Mouse (Mus musculus): ENCODE data around the gene Bcor. TPM values are rescaled to one million over a fixed set of nuclear protein-coding genes. Genes with fewer than 3 reads are reported as not detected.

The Bcor gene
- polyA plus RNA-seq, 1 experiment from 2014 or later: 7.9 TPM

DNA sequence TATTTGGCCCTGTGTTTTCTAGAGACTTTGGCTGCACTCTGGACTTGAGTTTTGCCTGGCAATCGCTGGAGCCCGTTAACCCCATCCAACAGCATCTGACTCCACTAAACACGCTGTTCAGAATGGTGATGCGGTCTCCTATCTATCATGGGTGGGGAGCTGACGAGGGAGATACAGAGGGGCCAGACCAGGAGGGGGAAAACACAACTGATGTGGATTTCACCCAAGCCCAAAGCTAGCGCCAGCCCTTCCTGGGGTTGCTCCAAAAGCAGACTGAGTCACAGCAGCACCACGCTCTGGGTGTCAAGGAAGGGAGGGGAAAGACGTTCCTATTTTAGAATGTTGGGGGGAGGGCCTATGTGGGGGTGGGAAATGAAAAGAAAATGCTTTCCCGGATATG is 94.4 kb downstream of the Bcor start:
- Histone ChIP-seq H3K4me3 (no peak overlapping the region), H3K27me3 (replicated peaks) (peaks cover 71% of the 10 kb centered on the region), H3K27ac (no peak overlapping the region), H3K9ac (no peak overlapping the region), H3K36me3 (peaks cover 3% of the 10 kb centered on the region; the same call in 1 of the 2 replicates), H3K4me2 (0 out of 2 replicates have a peak overlapping the region, but pooled peaks have one; percentile 12), H3K9me3 (replicated peaks) (no peaks in the 10 kb centered on the region), H3K4me1 (peaks cover 79% of the 10 kb centered on the region)
- 23% methylated on average over 9 of the region's 9 CpGs for WGBS (ENCODE audit: insufficient replicate concordance)
- ATAC-seq: no peak

DNA sequence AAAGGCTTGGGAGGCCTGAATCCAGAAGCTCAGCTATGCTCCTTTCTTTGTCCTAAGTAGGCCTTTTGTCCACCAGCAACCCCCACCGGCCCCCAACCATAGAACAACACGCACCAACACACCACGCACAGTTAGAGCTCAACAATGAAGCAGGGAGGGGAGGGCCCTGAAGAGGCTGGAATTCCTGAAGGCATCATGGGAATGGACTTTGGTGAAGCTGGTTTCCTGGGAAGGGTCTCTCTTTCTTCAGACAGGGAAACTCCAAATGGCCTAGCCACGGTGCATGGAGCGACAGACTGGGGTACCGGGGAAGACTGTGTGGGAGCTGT is 97.3 kb downstream of the Bcor start:
- peaks cover 55% of the 10 kb centered on the region for H3K4me1 ChIP-seq
- peaks cover 45% of the 10 kb centered on the region for H3K27me3 ChIP-seq (replicated peaks)
- 64% methylated on average over 6 of the region's 6 CpGs for WGBS (ENCODE audit: insufficient replicate concordance)

DNA sequence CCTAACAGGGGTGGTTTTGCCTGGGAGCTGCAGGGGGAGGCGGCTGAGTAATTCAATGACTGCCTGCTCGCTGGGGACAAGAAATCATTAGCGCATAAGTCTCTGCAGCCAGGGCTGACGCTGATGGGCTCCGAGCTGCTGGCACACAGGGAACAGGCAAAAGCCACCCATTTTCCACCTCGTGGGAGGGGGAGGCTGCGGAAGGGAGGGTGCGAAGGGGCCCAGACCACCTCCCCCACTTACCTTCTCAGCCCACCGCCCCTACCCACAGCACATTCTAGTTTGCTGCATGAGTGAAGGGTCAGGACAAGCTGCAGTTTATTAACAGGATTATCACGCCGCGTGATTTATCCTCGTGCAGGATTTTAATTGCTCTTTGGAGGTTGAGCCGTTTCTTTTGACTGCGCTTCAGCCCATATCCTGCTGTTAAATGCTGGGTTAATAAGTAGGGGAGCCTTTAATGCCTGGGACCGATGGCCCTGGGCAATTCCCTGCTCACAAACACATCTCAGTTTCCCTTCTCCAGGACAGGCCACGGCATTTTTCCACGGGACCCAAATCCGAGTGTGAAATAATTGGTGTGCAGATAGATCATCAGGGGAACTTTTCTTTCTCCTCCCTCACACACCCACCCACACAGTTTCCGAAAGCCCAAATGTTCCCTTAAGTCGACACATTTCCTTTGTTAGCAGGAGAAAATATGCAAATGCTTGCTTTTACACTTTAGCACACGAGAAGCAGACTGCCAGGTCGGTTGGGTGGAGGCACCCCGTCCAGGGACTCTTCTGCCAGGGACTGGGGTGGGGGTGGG is 97.8 kb downstream of the Bcor start:
- WGBS (ENCODE audit: insufficient replicate concordance): 51% methylated on average over 21 of the region's 24 CpGs
- Histone ChIP-seq H3K36me3 (peaks cover 28% of the 10 kb centered on the region), H3K4me2 (no peak overlapping the region), H3K27ac (no peak overlapping the region), H3K4me3 (no peak overlapping the region), H3K27me3 (replicated peaks) (peaks cover 39% of the 10 kb centered on the region), H3K9ac (no peak overlapping the region), H3K4me1 (peaks cover 49% of the 10 kb centered on the region), H3K9me3 (replicated peaks) (no peaks in the 10 kb centered on the region)
- no peak for ATAC-seq

More for the DNA sequence above, 97.3 kb downstream of the Bcor start:
- H3K4me2 ChIP-seq: no peak overlapping the region
- no peak overlapping the region for H3K9ac ChIP-seq
- peaks cover 22% of the 10 kb centered on the region for H3K36me3 ChIP-seq
- no peak for ATAC-seq
- H3K27ac ChIP-seq: no peak overlapping the region
- H3K4me3 ChIP-seq: no peak overlapping the region
- no peaks in the 10 kb centered on the region for H3K9me3 ChIP-seq (replicated peaks)

DNA sequence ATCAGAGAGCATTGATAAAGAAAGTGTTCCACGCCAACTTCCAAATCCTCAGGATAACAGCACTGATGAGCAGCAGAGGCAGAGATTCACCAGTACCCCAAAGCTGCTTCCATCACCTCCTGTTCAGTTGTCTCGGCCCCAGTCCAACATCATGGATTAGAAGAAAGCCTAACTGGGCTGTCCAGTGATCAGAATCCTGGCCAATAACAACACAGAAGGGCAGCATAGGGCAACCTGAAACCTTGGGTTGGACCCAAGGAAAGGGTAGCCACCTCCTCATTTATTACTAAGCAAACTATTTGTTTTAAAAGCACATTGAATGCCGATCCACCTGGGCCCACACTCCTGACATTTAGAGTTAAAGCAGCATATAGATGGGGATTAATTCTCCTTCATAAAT is 99.3 kb downstream of the Bcor start:
- Histone ChIP-seq H3K36me3 (peaks cover 41% of the 10 kb centered on the region), H3K4me1 (peaks cover 34% of the 10 kb centered on the region), H3K4me2 (no peak overlapping the region), H3K9ac (no peak overlapping the region), H3K27me3 (replicated peaks) (peaks cover 25% of the 10 kb centered on the region), H3K9me3 (replicated peaks) (no peaks in the 10 kb centered on the region), H3K27ac (no peak overlapping the region), H3K4me3 (no peak overlapping the region)
- ATAC-seq: no peak
- 79% methylated on average over 3 of the region's 3 CpGs for WGBS (ENCODE audit: insufficient replicate concordance)

DNA sequence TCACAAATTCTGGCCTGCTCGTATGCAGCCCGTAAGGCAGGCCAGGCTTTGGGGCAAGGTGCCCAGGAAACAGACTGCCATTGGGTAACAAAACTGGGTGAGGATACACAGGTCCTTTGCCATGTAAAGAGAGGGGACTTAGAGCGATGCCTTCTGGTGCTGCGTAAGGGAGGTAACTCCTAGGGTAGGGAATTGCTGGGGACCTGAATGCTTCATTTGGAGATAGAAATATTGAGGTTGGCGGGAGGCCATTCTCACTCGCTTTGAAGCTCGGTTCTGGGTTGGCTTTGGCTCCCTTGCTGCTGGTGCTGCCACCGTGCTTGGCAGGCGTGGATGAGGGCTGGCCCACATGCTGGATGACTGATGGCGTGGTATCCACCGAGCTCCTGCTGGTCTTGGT is 102.9 kb downstream of the Bcor start:
- Histone ChIP-seq H3K4me1 (peaks cover 6% of the 10 kb centered on the region; the same call in 1 of the 2 replicates), H3K27ac (no peak overlapping the region), H3K36me3 (peaks cover 64% of the 10 kb centered on the region), H3K9ac (no peak overlapping the region), H3K9me3 (replicated peaks) (no peaks in the 10 kb centered on the region), H3K4me2 (no peak overlapping the region), H3K27me3 (replicated peaks) (0 out of 2 replicates have a peak, but pooled peaks cover 4% of the 10 kb centered on the region), H3K4me3 (no peak overlapping the region)
- 84% methylated on average over 11 of the region's 11 CpGs for WGBS (ENCODE audit: insufficient replicate concordance)
- no peak for ATAC-seq

DNA sequence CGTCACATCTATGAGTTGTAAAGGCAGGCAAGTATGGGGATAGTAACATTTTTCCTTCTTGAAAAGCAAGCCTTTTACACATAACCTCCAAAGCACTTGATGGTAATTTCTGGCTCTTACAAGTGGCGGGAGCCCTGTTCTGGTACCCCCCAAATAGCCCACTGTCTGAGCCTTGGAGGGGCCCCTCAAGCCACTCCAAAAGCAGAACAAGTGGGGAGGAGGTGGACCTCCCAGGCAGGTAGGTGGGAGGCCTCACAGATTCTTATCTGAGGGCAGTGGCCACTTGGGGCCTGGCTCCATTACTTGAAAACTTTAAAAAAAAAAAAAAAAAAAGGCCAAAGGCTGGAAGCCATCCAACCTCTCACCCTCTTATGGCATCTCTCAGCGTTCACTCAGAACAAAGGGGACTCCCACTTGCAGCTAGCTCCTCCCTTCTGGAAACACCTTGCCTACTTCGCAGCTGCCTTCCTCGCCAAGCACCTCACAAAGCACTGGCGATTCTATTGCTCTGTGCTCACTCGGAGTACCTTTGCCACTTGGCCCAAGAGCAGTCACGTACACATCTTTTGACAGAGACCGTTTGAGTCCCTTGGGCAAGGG is 106.7 kb downstream of the Bcor start:
- no peak overlapping the region for H3K27ac ChIP-seq
- no peak overlapping the region for H3K9ac ChIP-seq
- H3K27me3 ChIP-seq (replicated peaks): no peaks in the 10 kb centered on the region
- 75% methylated on average over 9 of the region's 9 CpGs for WGBS (ENCODE audit: insufficient replicate concordance)
- H3K4me1 ChIP-seq: no peaks in the 10 kb centered on the region
- H3K9me3 ChIP-seq (replicated peaks): no peaks in the 10 kb centered on the region
- H3K36me3 ChIP-seq: peaks cover 78% of the 10 kb centered on the region
- no peak overlapping the region for H3K4me3 ChIP-seq
- no peak overlapping the region for H3K4me2 ChIP-seq
- ATAC-seq: no peak

DNA sequence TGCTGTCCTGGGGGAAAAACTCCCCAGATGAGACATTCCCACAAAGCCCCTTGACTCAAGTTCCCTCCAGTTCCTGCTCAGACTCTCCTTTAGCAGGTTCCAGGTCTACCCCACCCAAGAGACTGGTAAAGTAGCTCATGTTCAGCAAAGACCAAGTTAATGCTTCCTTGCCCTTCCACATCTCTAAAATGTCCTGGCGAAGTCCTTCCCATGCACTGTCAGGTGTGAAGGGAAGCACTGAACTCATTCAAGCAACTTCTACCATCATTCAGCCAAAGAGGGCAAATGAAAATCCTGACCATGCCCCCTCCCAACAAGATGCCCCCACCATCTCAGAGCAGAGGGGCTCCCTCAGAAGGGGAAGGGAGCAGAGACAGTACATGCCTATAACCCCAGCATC is 107.5 kb downstream of the Bcor start:
- no peaks in the 10 kb centered on the region for H3K9me3 ChIP-seq (replicated peaks)
- no peak overlapping the region for H3K4me3 ChIP-seq
- no peak overlapping the region for H3K4me2 ChIP-seq
- ATAC-seq: no peak
- H3K27ac ChIP-seq: no peak overlapping the region
- no peaks in the 10 kb centered on the region for H3K27me3 ChIP-seq (replicated peaks)
- H3K9ac ChIP-seq: no peak overlapping the region
- peaks cover 78% of the 10 kb centered on the region for H3K36me3 ChIP-seq
- WGBS (ENCODE audit: insufficient replicate concordance): 80% methylated on average over 1 of the region's 1 CpGs
- no peaks in the 10 kb centered on the region for H3K4me1 ChIP-seq

DNA sequence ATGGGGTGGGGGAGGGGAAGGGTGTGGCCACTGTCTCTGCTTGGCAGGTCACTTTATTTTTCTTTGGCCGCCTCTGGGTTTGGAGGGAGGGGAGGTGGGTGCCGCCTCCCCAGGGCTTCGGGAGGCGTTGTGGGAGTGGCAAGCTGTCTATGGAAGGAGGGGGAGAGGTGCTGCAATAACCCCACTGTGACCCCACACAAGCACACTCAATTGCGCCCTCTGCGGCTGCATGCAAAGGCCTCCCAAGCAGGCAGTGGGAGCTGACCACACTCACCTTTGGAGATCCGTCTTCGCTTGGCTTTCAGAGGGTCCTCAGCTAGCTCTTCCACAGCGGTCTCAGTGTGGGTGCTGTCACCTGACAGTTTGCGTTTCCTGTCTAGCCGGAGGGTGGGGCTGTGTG is 111.4 kb downstream of the Bcor start:
- no peaks in the 10 kb centered on the region for H3K9me3 ChIP-seq (replicated peaks)
- 68% methylated on average over 11 of the region's 11 CpGs for WGBS (ENCODE audit: insufficient replicate concordance)
- H3K4me2 ChIP-seq: no peak overlapping the region
- H3K9ac ChIP-seq: no peak overlapping the region
- no peak overlapping the region for H3K27ac ChIP-seq
- ATAC-seq: no peak
- peaks cover 82% of the 10 kb centered on the region for H3K36me3 ChIP-seq
- no peaks in the 10 kb centered on the region for H3K4me1 ChIP-seq
- H3K4me3 ChIP-seq: no peak overlapping the region
- 0 out of 2 replicates have a peak, but pooled peaks cover 4% of the 10 kb centered on the region for H3K27me3 ChIP-seq (replicated peaks)

DNA sequence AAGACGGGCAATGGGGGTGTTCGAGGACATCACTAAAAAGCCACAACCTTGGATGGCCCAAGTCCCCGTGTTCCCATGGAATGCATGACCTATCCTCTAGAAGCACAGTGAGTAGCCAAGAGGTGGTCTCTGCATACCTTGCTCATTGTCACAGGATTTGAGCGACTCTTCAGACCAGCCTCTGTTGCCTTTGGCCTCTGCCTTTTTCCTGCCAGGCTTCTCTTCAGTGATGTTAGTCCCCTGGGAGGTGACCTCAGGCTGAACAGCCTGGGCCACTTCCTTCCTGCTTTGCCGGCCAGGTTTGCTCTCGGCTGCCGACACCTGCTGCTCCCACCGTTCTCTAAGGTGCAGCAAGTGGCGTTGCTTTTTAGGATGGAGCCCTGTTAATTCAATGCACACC is 112.0 kb downstream of the Bcor start:
- ATAC-seq: no peak
- WGBS (ENCODE audit: insufficient replicate concordance): 72% methylated on average over 9 of the region's 9 CpGs
- no peak overlapping the region for H3K4me3 ChIP-seq

DNA sequence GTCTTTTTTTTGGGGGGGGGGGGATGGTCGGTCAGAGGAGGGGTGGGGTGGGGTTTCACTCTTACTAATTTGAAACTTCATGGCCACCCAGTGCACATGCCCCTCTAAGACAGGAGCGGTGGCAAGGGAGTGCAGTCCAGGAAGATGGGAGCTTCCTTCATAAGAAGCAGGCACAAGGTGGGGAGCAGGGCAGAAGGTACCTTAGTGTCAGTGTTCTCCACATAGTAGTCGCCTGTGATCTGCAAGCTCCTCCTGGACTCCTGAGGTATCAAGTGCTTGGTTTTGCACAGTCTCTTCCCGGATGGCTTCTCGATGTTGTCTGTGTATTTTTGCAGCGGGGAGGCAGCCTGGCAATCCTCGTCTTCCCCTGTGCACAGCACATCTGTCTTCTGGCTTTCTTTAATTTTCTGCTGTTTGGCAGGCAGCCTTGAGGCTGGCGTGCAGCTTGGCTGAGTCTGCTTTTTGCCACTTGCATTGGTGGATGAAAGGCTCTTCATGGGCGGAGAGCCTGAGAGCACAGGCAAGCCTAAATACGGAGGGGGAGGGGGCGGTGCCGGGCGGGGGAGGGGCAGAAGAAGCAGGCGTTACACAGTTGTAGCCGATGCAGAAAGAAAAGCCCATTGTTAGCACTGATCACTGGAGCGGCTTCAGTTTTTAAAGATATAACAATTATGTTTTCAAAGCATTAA is 112.8 kb downstream of the Bcor start:
- 0 out of 2 replicates have a peak, but pooled peaks cover 4% of the 10 kb centered on the region for H3K27me3 ChIP-seq (replicated peaks)
- no peak for ATAC-seq
- H3K4me1 ChIP-seq: no peaks in the 10 kb centered on the region
- H3K27ac ChIP-seq: no peak overlapping the region
- H3K9me3 ChIP-seq (replicated peaks): no peaks in the 10 kb centered on the region
- H3K4me3 ChIP-seq: no peak overlapping the region
- no peak overlapping the region for H3K9ac ChIP-seq
- H3K4me2 ChIP-seq: no peak overlapping the region
- WGBS (ENCODE audit: insufficient replicate concordance): 55% methylated on average over 16 of the region's 16 CpGs
- peaks cover 86% of the 10 kb centered on the region for H3K36me3 ChIP-seq

More for the DNA sequence above, 112.0 kb downstream of the Bcor start:
- H3K4me1 ChIP-seq: no peaks in the 10 kb centered on the region
- no peak overlapping the region for H3K4me2 ChIP-seq
- peaks cover 85% of the 10 kb centered on the region for H3K36me3 ChIP-seq
- H3K27me3 ChIP-seq (replicated peaks): 0 out of 2 replicates have a peak, but pooled peaks cover 4% of the 10 kb centered on the region
- no peaks in the 10 kb centered on the region for H3K9me3 ChIP-seq (replicated peaks)
- no peak overlapping the region for H3K9ac ChIP-seq
- H3K27ac ChIP-seq: no peak overlapping the region

DNA sequence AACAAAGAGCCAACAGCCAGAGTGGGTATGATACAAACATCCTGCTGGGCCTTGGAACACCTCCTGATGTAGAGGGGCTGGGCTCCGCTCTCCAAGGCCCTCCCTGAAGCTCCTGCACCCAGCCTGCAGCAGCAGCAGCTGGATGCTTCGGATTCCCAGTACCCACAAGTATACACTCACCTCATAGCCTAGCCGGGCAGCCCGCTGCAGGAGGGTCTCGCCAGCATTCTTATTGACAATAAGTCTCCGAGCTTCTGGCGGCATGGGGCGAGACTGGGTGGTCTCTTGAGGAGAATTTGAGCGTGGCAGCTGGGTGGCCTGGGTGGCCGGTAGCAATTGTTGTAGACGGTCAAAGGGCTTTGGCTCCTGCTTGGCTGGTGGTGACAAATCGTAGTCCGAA is 113.5 kb downstream of the Bcor start:
- Histone ChIP-seq H3K36me3 (peaks cover 85% of the 10 kb centered on the region), H3K27ac (no peak overlapping the region), H3K4me2 (no peak overlapping the region), H3K4me3 (no peak overlapping the region), H3K4me1 (no peaks in the 10 kb centered on the region), H3K9me3 (replicated peaks) (no peaks in the 10 kb centered on the region), H3K9ac (no peak overlapping the region), H3K27me3 (replicated peaks) (0 out of 2 replicates have a peak, but pooled peaks cover 4% of the 10 kb centered on the region)
- no peak for ATAC-seq
- 78% methylated on average over 13 of the region's 13 CpGs for WGBS (ENCODE audit: insufficient replicate concordance)

DNA sequence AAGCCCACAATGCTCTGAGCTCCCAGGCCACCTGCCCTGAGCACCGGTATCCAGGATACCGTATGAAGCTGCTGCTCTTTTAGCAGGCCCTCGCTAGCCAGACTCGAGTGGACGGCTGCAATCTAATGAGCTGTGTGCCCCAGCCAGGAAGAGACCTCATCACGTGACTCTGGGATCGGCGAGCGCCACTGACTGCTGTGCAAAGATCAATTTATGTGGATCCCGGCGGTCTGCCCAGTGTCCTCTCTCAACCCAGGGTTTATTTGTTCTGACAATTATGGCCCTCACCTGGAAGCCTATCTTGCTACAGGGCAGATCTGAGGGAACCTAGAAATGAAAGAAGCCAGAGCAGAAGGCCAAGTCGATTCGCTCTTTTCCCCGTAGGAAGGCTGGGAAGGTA is 116.8 kb downstream of the Bcor start:
- 76% methylated on average over 14 of the region's 14 CpGs for WGBS (ENCODE audit: insufficient replicate concordance)

More for the DNA sequence above, 116.8 kb downstream of the Bcor start:
- no peak overlapping the region for H3K4me3 ChIP-seq
- 0 out of 2 replicates have a peak, but pooled peaks cover 4% of the 10 kb centered on the region for H3K27me3 ChIP-seq (replicated peaks)
- H3K9ac ChIP-seq: no peak overlapping the region
- H3K27ac ChIP-seq: no peak overlapping the region
- H3K4me2 ChIP-seq: no peak overlapping the region
- H3K36me3 ChIP-seq: peaks cover 92% of the 10 kb centered on the region
- H3K9me3 ChIP-seq (replicated peaks): no peaks in the 10 kb centered on the region
- no peaks in the 10 kb centered on the region for H3K4me1 ChIP-seq
- no peak for ATAC-seq
